Mouse (Mus musculus) lung, adult 2 months (tissue): Measurements from ENCODE around the gene 4933411K16Rik. TPM values are rescaled to one million over a fixed set of nuclear protein-coding genes. Genes with fewer than 3 reads are reported as not detected.

Source experiments
- DNase-seq: peaks from one replicate; pipeline ENCODE4 v3.0.0; 2022
- H3K4me1 ChIP-seq: fragments of 200-500 bp; 2 replicates; pipeline ENCODE4 v1.6.1; 2011; ENCODE audit warnings: low read length; ENCODE audit not compliant: control insufficient read depth, insufficient read depth
- H3K4me3 ChIP-seq: fragments of 200-500 bp; replicated peaks from 2 replicates; pipeline ENCODE3; 2011; ENCODE audit warnings: low read depth, mild to moderate bottlenecking, control low read depth, low read length; ENCODE audit errors: extremely low read depth
- CTCF ChIP-seq: fragments of 200-500 bp; IDR thresholded peaks from 2 replicates; pipeline ENCODE4 v1.5.1; 2011; ENCODE audit warnings: mild to moderate bottlenecking, low read length, control low read depth; ENCODE audit not compliant: insufficient read depth
- POLR2A ChIP-seq: fragments of 200-500 bp; IDR thresholded peaks from 2 replicates; pipeline ENCODE4 v1.6.1; 2011; ENCODE audit warnings: low read depth, mild to moderate bottlenecking, control low read depth, low read length, borderline replicate concordance; ENCODE audit errors: extremely low read depth
- WGBS: fragments of 180-500 bp; shearing (Covaris S2); methylation state at CpG from one replicate; pipeline ENCODE4 v1.1.7; 2018; 5-methylcytosine and 5-hydroxymethylcytosine counted together
- polyA plus RNA-seq: library from polyadenylated mRNA; depleted of rRNA; stranded (reverse); fragments of >200 nt; gene quantifications from 2 replicates; pipeline ENCODE4 v1.2.3, GENCODE M21; 2012; rRNA removed

Gene 4933411K16Rik
- polyA plus RNA-seq, 1 experiment: 1.4 TPM

GRCm38 (mm10) chr19:42089748-42090595 lies 37.9 kb downstream of the 4933411K16Rik start, which contains the start of gene Pi4k2a:
Gene Pi4k2a (plus strand): TSS chr19:42090470.
- TF ChIP-seq POLR2A (peak; percentile 73; the same call in 1 of the 2 replicates), CTCF (no peak)
- peak; percentile 97 for DNase-seq
- Histone ChIP-seq H3K4me3 (peak within 1 kb of the TSS; percentile 88), H3K4me1 (peaks cover 9% of the 10 kb centered on the region; the same call in 1 of the 2 replicates)
- under 1% methylated on average over 52 of the region's 55 CpGs for WGBS

GRCm38 (mm10) chr19:42090637-42091141 lies 38.6 kb downstream of the 4933411K16Rik start:
- Histone ChIP-seq H3K4me1 (peaks cover 9% of the 10 kb centered on the region; the same call in 1 of the 2 replicates), H3K4me3 (peak overlapping the region; percentile 88)
- under 1% methylated on average over 52 of the region's 52 CpGs for WGBS
- DNase-seq: no peak
- no peak for TF ChIP-seq CTCF
- TF ChIP-seq POLR2A: no peak

- Histone ChIP-seq H3K4me1 (no peaks in the 10 kb centered on the region), H3K4me3 (no peak overlapping the region)
- no peak for DNase-seq
- TF ChIP-seq CTCF (no peak), POLR2A (no peak)
- WGBS: 67% methylated on average over 3 of the region's 3 CpGs
Observed at GRCm38 (mm10) chr19:42099406-42099805, 47.4 kb downstream of the 4933411K16Rik start.

Other genes starting within 250 kb of the 4933411K16Rik start
- gene Frat1, start 222.3 kb upstream of the 4933411K16Rik start, polyA plus RNA-seq: 3.6 and 4.7 TPM in 2 replicates
- gene Frat2, start 204.1 kb upstream of the 4933411K16Rik start, polyA plus RNA-seq: 3.3 and 4.3 TPM in 2 replicates
- gene Rrp12, start 156.1 kb upstream of the 4933411K16Rik start, polyA plus RNA-seq: 4.1 and 5.5 TPM in 2 replicates
- gene Pgam1, start 140.3 kb upstream of the 4933411K16Rik start, polyA plus RNA-seq: 123 and 169 TPM in 2 replicates
- 12.2 and 16.0 TPM in 2 replicates for gene Exosc1, start 118.8 kb upstream of the 4933411K16Rik start, polyA plus RNA-seq
- 67.4 and 91.5 TPM in 2 replicates for gene Zdhhc16, start 118.8 kb upstream of the 4933411K16Rik start, polyA plus RNA-seq
- 53.7 and 57.0 TPM in 2 replicates for gene Mms19, start 71.1 kb upstream of the 4933411K16Rik start, polyA plus RNA-seq
- gene Ubtd1, start 70.5 kb upstream of the 4933411K16Rik start, polyA plus RNA-seq: 26.0 and 31.7 TPM in 2 replicates
- 0.14 and 0.20 TPM in 2 replicates for gene Ankrd2, start 16.2 kb upstream of the 4933411K16Rik start, polyA plus RNA-seq
- 7.6 and 8.7 TPM in 2 replicates for gene Hoga1, start 6.6 kb upstream of the 4933411K16Rik start, polyA plus RNA-seq
- 7.1 and 9.0 TPM in 2 replicates for gene Morn4, start 34.1 kb downstream of the 4933411K16Rik start, polyA plus RNA-seq
- 29.1 and 34.8 TPM in 2 replicates for gene Pi4k2a, start 38.2 kb downstream of the 4933411K16Rik start, polyA plus RNA-seq
- gene Avpi1, start 76.8 kb downstream of the 4933411K16Rik start, polyA plus RNA-seq: 46.8 and 69.6 TPM in 2 replicates
- 215 and 250 TPM in 2 replicates for gene Marveld1, start 95.2 kb downstream of the 4933411K16Rik start, polyA plus RNA-seq
- 39.3 and 53.9 TPM in 2 replicates for gene Zfyve27, start 111.7 kb downstream of the 4933411K16Rik start, polyA plus RNA-seq
- gene Sfrp5, start 150.0 kb downstream of the 4933411K16Rik start, polyA plus RNA-seq: 4.9 and 9.4 TPM in 2 replicates
- gene Golga7b, start 195.3 kb downstream of the 4933411K16Rik start, polyA plus RNA-seq: 0.08 and 0.30 TPM in 2 replicates